Mouse (Mus musculus): ENCODE results near the gene Tcstv1. TPM values are rescaled to one million over a fixed set of nuclear protein-coding genes. Genes with fewer than 3 reads are reported as not detected.
"Not testable (repeated sequence)": the region's sequence is repeated elsewhere in the genome, so short reads cannot be mapped to it uniquely, and the experiment has no call there.

The Tcstv1 gene
- total RNA-seq (2014; rRNA removed) (not detected in 2 replicates), polyA plus RNA-seq (2015; fragmentation: Nextera tagmentation; extraction: Ambion mirVana) (not detected in 2 replicates)

DNA sequence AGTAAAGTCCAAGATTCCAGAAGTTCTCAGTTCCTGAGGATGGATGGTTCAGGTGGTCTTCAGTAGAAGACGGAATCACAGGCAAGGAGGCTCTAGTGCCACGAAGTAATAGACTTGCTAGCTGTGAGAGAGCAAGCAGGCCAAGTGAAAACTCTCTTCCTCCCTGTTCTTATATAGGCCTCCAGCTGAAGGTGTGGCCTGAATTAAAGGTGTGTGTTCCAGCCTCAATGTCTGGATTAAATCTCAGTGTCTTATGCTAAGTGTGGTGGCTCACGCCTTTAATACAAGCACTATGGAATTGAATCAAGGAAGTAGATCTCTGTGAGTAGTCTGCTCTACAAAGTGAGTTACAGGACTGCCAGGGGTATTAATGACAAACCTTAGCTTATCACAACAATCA lies at the start of gene Tcstv1:
TSS of gene Tcstv1 (minus strand) at position 101 of the 400 bp plus-strand sequence.
- WGBS, result 85% methylated on average over 3 of the region's 3 CpGs
- not testable (repeated sequence) for H3K27ac ChIP-seq (ENCODE audit: low read depth, low read length); H3K4me2 ChIP-seq (ENCODE audit: low read depth, low read length, poor library complexity, severe bottlenecking); H3K9ac ChIP-seq (replicated peaks; ENCODE audit: low read length, poor library complexity, severe bottlenecking); H3K36me3 ChIP-seq (ENCODE audit: insufficient read depth, low read length); H3K9me3 ChIP-seq (ENCODE audit: low read length); ATAC-seq (ENCODE audit: low FRiP score); H3K4me1 ChIP-seq (ENCODE audit: insufficient read depth, low read length); H3K4me3 ChIP-seq (ENCODE audit: low read depth, low read length); DNase-seq (ENCODE audit: low spot score); H3K27me3 ChIP-seq (ENCODE audit: insufficient read depth, low read length)

DNA sequence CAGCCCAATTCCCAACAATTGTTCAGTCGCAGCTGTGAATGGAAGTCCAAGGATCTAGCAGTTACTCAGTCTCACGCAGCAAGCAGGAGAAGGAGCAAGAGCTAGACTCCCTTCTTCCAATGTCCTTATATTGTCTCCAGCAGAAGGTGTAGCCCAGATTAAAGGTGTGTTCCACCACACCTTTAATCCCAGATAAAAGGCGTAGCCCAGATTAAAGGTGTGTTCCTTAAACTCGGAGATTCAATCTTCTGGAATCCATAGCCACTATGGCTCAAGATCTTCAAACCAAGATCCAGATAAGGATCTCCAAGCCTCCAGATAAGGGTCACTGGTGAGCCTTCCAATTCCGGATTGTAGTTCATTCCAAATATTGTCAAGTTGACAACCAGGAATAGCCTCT lies 34.6 kb upstream of the Tcstv1 start, which contains the start of gene Gm21761:
TSS of gene Gm21761 (minus strand) at position 101 of the 400 bp plus-strand sequence.
- not testable (repeated sequence) for H3K9ac ChIP-seq (replicated peaks; ENCODE audit: low read length, poor library complexity, severe bottlenecking); H3K36me3 ChIP-seq (ENCODE audit: insufficient read depth, low read length); H3K27me3 ChIP-seq (ENCODE audit: insufficient read depth, low read length); H3K4me2 ChIP-seq (ENCODE audit: low read depth, low read length, poor library complexity, severe bottlenecking); H3K4me1 ChIP-seq (ENCODE audit: insufficient read depth, low read length); H3K9me3 ChIP-seq (ENCODE audit: low read length); DNase-seq (ENCODE audit: low spot score); H3K27ac ChIP-seq (ENCODE audit: low read depth, low read length); H3K4me3 ChIP-seq (ENCODE audit: low read depth, low read length); ATAC-seq (ENCODE audit: low FRiP score)
- no CpG with 5 or more reads among the region's 5 CpGs for WGBS

DNA sequence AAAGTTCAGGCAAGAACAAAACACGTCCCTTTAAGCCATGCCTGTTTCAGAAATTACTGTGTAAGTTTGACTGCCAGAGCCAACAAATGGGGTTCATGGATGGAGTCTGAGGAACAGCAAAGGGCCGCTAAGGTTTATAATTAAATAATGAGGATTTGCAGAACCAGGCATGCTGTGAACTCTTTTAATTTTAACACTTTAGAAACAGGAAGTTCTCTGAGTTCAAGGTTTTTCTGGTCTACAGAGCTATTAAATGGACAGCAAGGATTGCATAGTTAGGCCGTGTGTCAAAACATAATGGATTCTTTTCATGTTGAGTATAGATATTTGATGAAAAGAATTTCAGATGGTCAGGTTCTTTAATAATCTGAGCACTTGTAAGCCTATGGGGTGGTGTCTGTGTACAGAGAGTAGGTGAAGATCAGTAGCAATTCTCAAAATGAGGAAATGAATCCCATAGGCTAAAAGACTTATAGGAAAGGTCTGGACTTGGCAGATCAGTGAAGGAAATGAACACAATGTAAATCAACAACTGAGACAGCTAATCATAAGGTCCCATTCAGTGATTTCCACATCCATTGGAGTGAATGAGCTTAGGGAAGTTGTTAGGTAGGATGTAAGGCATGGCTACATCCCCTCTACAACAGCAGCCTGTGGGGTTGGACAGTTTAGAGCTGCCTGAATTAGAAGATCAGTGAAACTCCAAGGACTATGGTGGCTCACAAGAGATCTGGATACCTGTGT lies 30.2 kb upstream of the Tcstv1 start:
- H3K4me2 ChIP-seq (ENCODE audit: low read depth, low read length, poor library complexity, severe bottlenecking); H3K9ac ChIP-seq (replicated peaks; ENCODE audit: low read length, poor library complexity, severe bottlenecking); H3K4me3 ChIP-seq (ENCODE audit: low read depth, low read length); H3K27ac ChIP-seq (ENCODE audit: low read depth, low read length); H3K9me3 ChIP-seq (ENCODE audit: low read length); DNase-seq (ENCODE audit: low spot score); H3K27me3 ChIP-seq (ENCODE audit: insufficient read depth, low read length); H3K36me3 ChIP-seq (ENCODE audit: insufficient read depth, low read length); H3K4me1 ChIP-seq (ENCODE audit: insufficient read depth, low read length); ATAC-seq (ENCODE audit: low FRiP score): not testable (repeated sequence)
- WGBS, result 88% methylated on average over 2 of the region's 3 CpGs

- H3K4me3 ChIP-seq (ENCODE audit: low read depth, low read length); H3K4me1 ChIP-seq (ENCODE audit: insufficient read depth, low read length); ATAC-seq (ENCODE audit: low FRiP score); H3K9ac ChIP-seq (replicated peaks; ENCODE audit: low read length, poor library complexity, severe bottlenecking); H3K4me2 ChIP-seq (ENCODE audit: low read depth, low read length, poor library complexity, severe bottlenecking); DNase-seq (ENCODE audit: low spot score); H3K36me3 ChIP-seq (ENCODE audit: insufficient read depth, low read length); H3K9me3 ChIP-seq (ENCODE audit: low read length); H3K27ac ChIP-seq (ENCODE audit: low read depth, low read length); H3K27me3 ChIP-seq (ENCODE audit: insufficient read depth, low read length): not testable (repeated sequence)
- WGBS, result 79% methylated on average over 4 of the region's 5 CpGs
Measured at GRCm38 (mm10) chr13:119916966-119917722, 22.6 kb upstream of the Tcstv1 start.

DNA sequence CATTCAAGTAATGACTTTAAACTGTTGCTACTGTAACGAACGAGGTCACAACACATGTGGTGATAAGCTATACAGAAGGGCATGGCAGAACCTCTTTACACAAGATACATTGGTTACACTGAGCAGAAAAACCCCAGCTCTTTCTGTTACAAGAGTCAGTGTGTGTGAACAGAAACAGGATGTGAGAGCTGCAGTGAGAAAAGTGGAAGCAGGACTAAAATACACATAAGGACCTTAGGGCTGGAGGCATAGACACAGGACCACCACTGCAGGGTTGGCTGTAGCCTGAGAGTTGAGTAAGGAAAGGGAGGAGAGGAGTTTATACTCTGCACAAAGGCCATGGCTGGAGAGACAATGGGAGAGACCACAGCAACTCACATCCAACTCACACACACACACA lies 21.9 kb upstream of the Tcstv1 start:
- not testable (repeated sequence) for ATAC-seq (ENCODE audit: low FRiP score); H3K4me2 ChIP-seq (ENCODE audit: low read depth, low read length, poor library complexity, severe bottlenecking); H3K27me3 ChIP-seq (ENCODE audit: insufficient read depth, low read length); H3K27ac ChIP-seq (ENCODE audit: low read depth, low read length); H3K4me1 ChIP-seq (ENCODE audit: insufficient read depth, low read length); H3K9me3 ChIP-seq (ENCODE audit: low read length); H3K4me3 ChIP-seq (ENCODE audit: low read depth, low read length); H3K9ac ChIP-seq (replicated peaks; ENCODE audit: low read length, poor library complexity, severe bottlenecking); H3K36me3 ChIP-seq (ENCODE audit: insufficient read depth, low read length); DNase-seq (ENCODE audit: low spot score)
- 69% methylated on average over 2 of the region's 2 CpGs for WGBS

GRCm38 (mm10) chr13:119898549-119898948 lies 4.0 kb upstream of the Tcstv1 start:
- H3K36me3 ChIP-seq (ENCODE audit: insufficient read depth, low read length); H3K9me3 ChIP-seq (ENCODE audit: low read length); H3K4me3 ChIP-seq (ENCODE audit: low read depth, low read length); H3K27me3 ChIP-seq (ENCODE audit: insufficient read depth, low read length); H3K4me1 ChIP-seq (ENCODE audit: insufficient read depth, low read length); H3K27ac ChIP-seq (ENCODE audit: low read depth, low read length); ATAC-seq (ENCODE audit: low FRiP score); DNase-seq (ENCODE audit: low spot score); H3K9ac ChIP-seq (replicated peaks; ENCODE audit: low read length, poor library complexity, severe bottlenecking); H3K4me2 ChIP-seq (ENCODE audit: low read depth, low read length, poor library complexity, severe bottlenecking): not testable (repeated sequence)
- WGBS, result 59% methylated on average over 4 of the region's 5 CpGs

GRCm38 (mm10) chr13:119886896-119887295 lies 7.7 kb downstream of the Tcstv1 start:
- DNase-seq (ENCODE audit: low spot score); H3K36me3 ChIP-seq (ENCODE audit: insufficient read depth, low read length); ATAC-seq (ENCODE audit: low FRiP score); H3K4me2 ChIP-seq (ENCODE audit: low read depth, low read length, poor library complexity, severe bottlenecking); H3K27me3 ChIP-seq (ENCODE audit: insufficient read depth, low read length); H3K4me1 ChIP-seq (ENCODE audit: insufficient read depth, low read length); H3K9ac ChIP-seq (replicated peaks; ENCODE audit: low read length, poor library complexity, severe bottlenecking); H3K4me3 ChIP-seq (ENCODE audit: low read depth, low read length); H3K9me3 ChIP-seq (ENCODE audit: low read length); H3K27ac ChIP-seq (ENCODE audit: low read depth, low read length): not testable (repeated sequence)
- 20% methylated on average over 4 of the region's 4 CpGs for WGBS

GRCm38 (mm10) chr13:119864395-119864999 lies 30.1 kb downstream of the Tcstv1 start:
- 75% methylated on average over 6 of the region's 7 CpGs for WGBS
- H3K4me3 ChIP-seq (ENCODE audit: low read depth, low read length); H3K27ac ChIP-seq (ENCODE audit: low read depth, low read length); ATAC-seq (ENCODE audit: low FRiP score); H3K27me3 ChIP-seq (ENCODE audit: insufficient read depth, low read length); H3K36me3 ChIP-seq (ENCODE audit: insufficient read depth, low read length); H3K4me2 ChIP-seq (ENCODE audit: low read depth, low read length, poor library complexity, severe bottlenecking); H3K9ac ChIP-seq (replicated peaks; ENCODE audit: low read length, poor library complexity, severe bottlenecking); H3K9me3 ChIP-seq (ENCODE audit: low read length); H3K4me1 ChIP-seq (ENCODE audit: insufficient read depth, low read length); DNase-seq (ENCODE audit: low spot score): not testable (repeated sequence)

Measured in midbrain, postnatal 0 days (tissue).